12 mouse cellular contexts compared by ENCODE assay signal in genomic region chr6:28576356-28577264, GRCm38 (mm10).
DNase-seq lines count a peak whose midpoint lies in the region; ATAC-seq and TF ChIP-seq lines count a peak whose summit lies in the region.
"Had no signal": no experiment of that assay in that cellular context is flagged by ENCODE, and none has a peak within 500 bp of the region (broad histone marks: within the 10 kb centered on the region; RNA-seq: fewer than 3 reads in every experiment).

No protein-coding gene starts in this region.

- no peak overlapping the region for H3K9ac ChIP-seq in hindbrain, embryonic 15.5 days
- H3K9ac ChIP-seq in neural tube, embryonic 13.5 days, result peak overlapping the region; percentile 41
- H3K9ac ChIP-seq: neural tube, embryonic 12.5 days had no signal

- H3K27ac ChIP-seq in hindbrain, embryonic 15.5 days (replicated peaks), result 0 out of 2 replicates have a peak overlapping the region, but pooled peaks have one; percentile 17
- no peak overlapping the region for H3K27ac ChIP-seq in hindbrain, embryonic 10.5 days
- H3K27ac ChIP-seq in neural tube, embryonic 13.5 days (replicated peaks), result no peak overlapping the region
- peak overlapping the region; percentile 30 for H3K27ac ChIP-seq in cerebellum, adult 2 months (ENCODE audit: insufficient read depth, low read length)
- H3K27ac ChIP-seq: heart, adult 2 months; neural tube, embryonic 12.5 days had no signal

- H3K4me2 ChIP-seq in hindbrain, embryonic 15.5 days, result no peak overlapping the region
- H3K4me2 ChIP-seq in neural tube, embryonic 13.5 days, result no peak overlapping the region
- H3K4me2 ChIP-seq: neural tube, embryonic 12.5 days had no signal

- no peak for ATAC-seq in hindbrain, embryonic 15.5 days (ENCODE audit: low FRiP score, low read depth)
- no peak for ATAC-seq in neural tube, embryonic 13.5 days (ENCODE audit: low read depth)

- H3K9me3 ChIP-seq in hindbrain, embryonic 15.5 days, result no peaks in the 10 kb centered on the region
- no peaks in the 10 kb centered on the region for H3K9me3 ChIP-seq in hindbrain, embryonic 10.5 days
- no peaks in the 10 kb centered on the region for H3K9me3 ChIP-seq in neural tube, embryonic 13.5 days
- H3K9me3 ChIP-seq: neural tube, embryonic 12.5 days had no signal

- no peak for TF ChIP-seq CTCF in cerebellum, adult 2 months (IDR thresholded peaks at IDR 0.05; ENCODE audit: borderline replicate concordance, insufficient read depth, low read depth, low read length)

- H3K4me3 ChIP-seq in hindbrain, embryonic 15.5 days, result no peak overlapping the region
- no peak overlapping the region for H3K4me3 ChIP-seq in hindbrain, embryonic 10.5 days
- H3K4me3 ChIP-seq in neural tube, embryonic 13.5 days, result no peak overlapping the region
- no peak overlapping the region for H3K4me3 ChIP-seq in cerebellum, adult 2 months (replicated peaks; ENCODE audit: insufficient read depth, low read depth, low read length)
- H3K4me3 ChIP-seq: heart, adult 2 months; neural tube, embryonic 12.5 days had no signal

- WGBS in hindbrain, embryonic 15.5 days, result 45% methylated on average over 14 of the region's 14 CpGs
- WGBS in hindbrain, embryonic 10.5 days, result 71% methylated on average over 14 of the region's 14 CpGs
- WGBS in neural tube, embryonic 13.5 days, result 49% methylated on average over 14 of the region's 14 CpGs
- WGBS in cerebellum, adult 2 months, result 12% methylated on average over 14 of the region's 14 CpGs

- no peak for TF ChIP-seq POLR2A in cerebellum, adult 2 months (IDR thresholded peaks at IDR 0.05; ENCODE audit: borderline replicate concordance, insufficient read depth, low read length)

- DNase-seq in hindbrain, embryonic 10.5 days (ENCODE audit: low spot score), result no peak
- no peak for DNase-seq in neural tube, embryonic 10.5 days (ENCODE audit: extremely low spot score, low spot score)
- peak; percentile 59 to 84 for DNase-seq in cerebellum, adult 2 months
- DNase-seq in thymus, adult 18-20 months, result no peak
- DNase-seq in adipocyte (ENCODE audit: low spot score), result no peak
- DNase-seq: adrenal gland, postnatal 36 days; heart, adult 2 months; lung, adult 18-20 months had no signal

- H3K27me3 ChIP-seq in hindbrain, embryonic 15.5 days, result no peaks in the 10 kb centered on the region
- no peaks in the 10 kb centered on the region for H3K27me3 ChIP-seq in hindbrain, embryonic 10.5 days (ENCODE audit: insufficient read depth, poor library complexity, severe bottlenecking)
- H3K27me3 ChIP-seq in neural tube, embryonic 13.5 days, result no peaks in the 10 kb centered on the region
- H3K27me3 ChIP-seq in cerebellum, adult 2 months (ENCODE audit: control insufficient read depth, insufficient read depth, low read length), result no peaks in the 10 kb centered on the region
- H3K27me3 ChIP-seq: CH12.LX; neural tube, embryonic 12.5 days had no signal

- H3K36me3 ChIP-seq in hindbrain, embryonic 15.5 days, result no peaks in the 10 kb centered on the region
- no peaks in the 10 kb centered on the region; the same call in 1 of the 2 replicates for H3K36me3 ChIP-seq in hindbrain, embryonic 10.5 days
- H3K36me3 ChIP-seq in neural tube, embryonic 13.5 days, result no peaks in the 10 kb centered on the region
- H3K36me3 ChIP-seq: neural tube, embryonic 12.5 days had no signal

- peaks cover 29% of the 10 kb centered on the region for H3K4me1 ChIP-seq in hindbrain, embryonic 15.5 days (replicated peaks)
- H3K4me1 ChIP-seq in hindbrain, embryonic 10.5 days (replicated peaks), result peaks cover 29% of the 10 kb centered on the region
- H3K4me1 ChIP-seq in neural tube, embryonic 13.5 days (replicated peaks), result peaks cover 40% of the 10 kb centered on the region
- H3K4me1 ChIP-seq in cerebellum, adult 2 months (ENCODE audit: control insufficient read depth, insufficient read depth, low read length), result peaks cover 8% of the 10 kb centered on the region; the same call in 1 of the 2 replicates

Comparison
In these comparisons a context has a peak if more than half of its experiments do, and no peak if none do; other contexts are left out.
1. H3K27ac ChIP-seq: peak in hindbrain, embryonic 15.5 days (single experiment) and cerebellum, adult 2 months (single experiment); none in hindbrain, embryonic 10.5 days (single experiment) and neural tube, embryonic 13.5 days (single experiment).
2. DNase-seq: peak in cerebellum, adult 2 months (2 of 2); none in hindbrain, embryonic 10.5 days (single experiment), neural tube, embryonic 10.5 days (single experiment), thymus, adult 18-20 months (0 of 2) and adipocyte (single experiment).